Mouse (Mus musculus) embryo, embryonic 10.5 days (tissue): ENCODE results near the gene Cltc.

ENCODE experiments used
- DNase-seq: peaks from one replicate; pipeline ENCODE4 v3.0.0-alpha.2; 2015; ENCODE audit warnings: low spot score

The Cltc gene

GRCm38 (mm10) chr11:86646136-86646834 lies 111.1 kb downstream of the Cltc start:
- peak; percentile 59 for DNase-seq

GRCm38 (mm10) chr11:86644553-86644952 lies 112.8 kb downstream of the Cltc start:
- DNase-seq = no peak
